Mouse (Mus musculus): ENCODE measurements around the gene Fanca.

DNA sequence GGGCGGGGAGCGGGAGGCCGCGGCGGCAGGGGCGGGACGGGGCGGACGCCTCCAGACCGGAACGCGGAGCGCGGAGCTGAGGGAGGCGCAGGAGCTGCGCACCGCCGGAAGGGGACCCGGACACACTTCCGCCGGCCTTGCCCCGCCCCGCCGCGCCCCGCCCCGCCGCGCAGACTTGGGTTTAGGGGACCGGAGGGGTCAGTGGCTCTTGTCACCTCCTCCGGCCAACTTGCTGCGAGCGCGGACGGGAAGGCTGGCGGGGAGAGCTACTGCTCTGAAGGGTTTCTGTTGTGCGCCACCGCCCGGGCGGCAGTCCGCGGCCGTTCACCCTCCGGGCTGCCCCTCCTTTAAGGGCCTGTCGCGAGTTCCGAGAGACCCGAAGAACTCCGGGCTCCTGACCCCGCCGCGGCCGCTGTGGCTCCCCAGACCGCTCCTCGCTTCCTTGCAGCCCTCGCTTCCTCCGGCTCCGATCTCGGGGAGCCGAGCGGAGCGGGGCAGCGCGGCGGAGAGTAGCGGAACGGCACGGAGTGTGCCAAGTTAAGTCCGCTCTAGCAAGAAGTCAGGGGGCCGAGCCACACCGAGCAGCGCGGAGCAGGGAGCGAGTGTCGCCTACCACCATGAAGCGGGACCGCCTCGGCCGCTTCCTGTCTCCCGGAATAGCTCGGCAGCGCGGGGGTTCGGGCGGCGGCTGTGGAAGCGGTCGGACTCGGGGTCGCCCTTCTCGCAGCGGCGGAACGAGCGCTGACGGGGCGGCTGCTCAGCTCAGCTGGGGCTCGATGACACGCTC lies 64.1 kb downstream of the Fanca start, which contains the start of the genes Zfp276 and Vps9d1:
- TF ChIP-seq GATA1 (IDR thresholded peaks at IDR 0.05; ENCODE audit: borderline replicate concordance, low read length) (no peak), FLI1 (IDR thresholded peaks at IDR 0.05; ENCODE audit: low read length) (no peak)

All from megakaryocyte, embryonic 14.5 days (primary cell).